Mouse (Mus musculus): ENCODE measurements around the gene Tmtc2. TPM values are rescaled to one million over a fixed set of nuclear protein-coding genes. Genes with fewer than 3 reads are reported as not detected.

Gene Tmtc2
- total and polyA plus RNA-seq, 2 experiments from 2014 or later: 1.5 to 4.5 TPM

- DNase-seq (ENCODE audit: low spot score) (no peak), ATAC-seq (ENCODE audit: insufficient read depth, low read depth) (no peak)
- Histone ChIP-seq H3K9ac (replicated peaks; ENCODE audit: low read depth, low read length) (no peak overlapping the region), H3K27me3 (ENCODE audit: control insufficient read depth, insufficient read depth, low read length) (no peaks in the 10 kb centered on the region), H3K27ac (ENCODE audit: low read depth) (no peak overlapping the region), H3K4me2 (ENCODE audit: low read depth, low read length) (no peak overlapping the region), H3K36me3 (replicated peaks; ENCODE audit: control insufficient read depth, insufficient read depth, low read length) (no peaks in the 10 kb centered on the region), H3K4me3 (ENCODE audit: low read depth, low read length) (no peak overlapping the region), H3K4me1 (ENCODE audit: control insufficient read depth, insufficient read depth) (no peaks in the 10 kb centered on the region), H3K9me3 (replicated peaks; ENCODE audit: control insufficient read depth, low read length) (no peaks in the 10 kb centered on the region)
- WGBS: 74% methylated on average over 1 of the region's 1 CpGs
- TF ChIP-seq EP300 (IDR thresholded peaks at IDR 0.05; ENCODE audit: low read depth): no peak
These were observed 281.3 kb downstream of the Tmtc2 start for GRCm38 (mm10) chr10:105292961-105293360.

- Histone ChIP-seq H3K9me3 (replicated peaks; ENCODE audit: control insufficient read depth, low read length) (no peaks in the 10 kb centered on the region), H3K36me3 (replicated peaks; ENCODE audit: control insufficient read depth, insufficient read depth, low read length) (no peaks in the 10 kb centered on the region), H3K9ac (replicated peaks; ENCODE audit: low read depth, low read length) (no peak overlapping the region), H3K4me3 (ENCODE audit: low read depth, low read length) (no peak overlapping the region), H3K4me2 (ENCODE audit: low read depth, low read length) (no peak overlapping the region), H3K27ac (ENCODE audit: low read depth) (no peak overlapping the region), H3K27me3 (ENCODE audit: control insufficient read depth, insufficient read depth, low read length) (no peaks in the 10 kb centered on the region), H3K4me1 (ENCODE audit: control insufficient read depth, insufficient read depth) (peaks cover 3% of the 10 kb centered on the region; the same call in 1 of the 2 replicates)
- WGBS: 61% methylated on average over 2 of the region's 2 CpGs
- TF ChIP-seq EP300 (IDR thresholded peaks at IDR 0.05; ENCODE audit: low read depth) (no peak), CTCF (IDR thresholded peaks at IDR 0.05; ENCODE audit: low read depth) (no peak)
- no peak for DNase-seq (ENCODE audit: low spot score)
- no peak for ATAC-seq (ENCODE audit: insufficient read depth, low read depth)
These were observed 285.8 kb downstream of the Tmtc2 start for GRCm38 (mm10) chr10:105288472-105288871.

- 80% methylated on average over 3 of the region's 3 CpGs for WGBS
- no peak for ATAC-seq (ENCODE audit: insufficient read depth, low read depth)
These were observed 286.7 kb downstream of the Tmtc2 start for GRCm38 (mm10) chr10:105287575-105287974.

GRCm38 (mm10) chr10:105287064-105287463 lies 287.2 kb downstream of the Tmtc2 start:
- no peak overlapping the region for H3K27ac ChIP-seq (ENCODE audit: low read depth)
- no peaks in the 10 kb centered on the region for H3K36me3 ChIP-seq (replicated peaks; ENCODE audit: control insufficient read depth, insufficient read depth, low read length)
- peaks cover 3% of the 10 kb centered on the region; the same call in 1 of the 2 replicates for H3K4me1 ChIP-seq (ENCODE audit: control insufficient read depth, insufficient read depth)
- WGBS: 54% methylated on average over 7 of the region's 7 CpGs
- ATAC-seq (ENCODE audit: insufficient read depth, low read depth) (no peak), DNase-seq (ENCODE audit: low spot score) (no peak)
- no peak for TF ChIP-seq EP300 (IDR thresholded peaks at IDR 0.05; ENCODE audit: low read depth)
- TF ChIP-seq CTCF (IDR thresholded peaks at IDR 0.05; ENCODE audit: low read depth): no peak
- H3K4me3 ChIP-seq (ENCODE audit: low read depth, low read length): no peak overlapping the region
- H3K4me2 ChIP-seq (ENCODE audit: low read depth, low read length): no peak overlapping the region
- H3K27me3 ChIP-seq (ENCODE audit: control insufficient read depth, insufficient read depth, low read length): no peaks in the 10 kb centered on the region
- H3K9ac ChIP-seq (replicated peaks; ENCODE audit: low read depth, low read length): no peak overlapping the region
- no peaks in the 10 kb centered on the region for H3K9me3 ChIP-seq (replicated peaks; ENCODE audit: control insufficient read depth, low read length)

More at GRCm38 (mm10) chr10:105287575-105287974, 286.7 kb downstream of the Tmtc2 start:
- Histone ChIP-seq H3K9ac (replicated peaks; ENCODE audit: low read depth, low read length) (no peak overlapping the region), H3K27ac (ENCODE audit: low read depth) (no peak overlapping the region), H3K4me2 (ENCODE audit: low read depth, low read length) (no peak overlapping the region), H3K9me3 (replicated peaks; ENCODE audit: control insufficient read depth, low read length) (no peaks in the 10 kb centered on the region), H3K4me1 (ENCODE audit: control insufficient read depth, insufficient read depth) (peaks cover 3% of the 10 kb centered on the region; the same call in 1 of the 2 replicates), H3K36me3 (replicated peaks; ENCODE audit: control insufficient read depth, insufficient read depth, low read length) (no peaks in the 10 kb centered on the region), H3K27me3 (ENCODE audit: control insufficient read depth, insufficient read depth, low read length) (no peaks in the 10 kb centered on the region), H3K4me3 (ENCODE audit: low read depth, low read length) (no peak overlapping the region)
- no peak for TF ChIP-seq EP300 (IDR thresholded peaks at IDR 0.05; ENCODE audit: low read depth)
- no peak for TF ChIP-seq CTCF (IDR thresholded peaks at IDR 0.05; ENCODE audit: low read depth)
- DNase-seq (ENCODE audit: low spot score): no peak

- ATAC-seq (ENCODE audit: insufficient read depth, low read depth): no peak
- 67% methylated on average over 2 of the region's 2 CpGs for WGBS
- no peaks in the 10 kb centered on the region for H3K27me3 ChIP-seq (ENCODE audit: control insufficient read depth, insufficient read depth, low read length)
- H3K27ac ChIP-seq (ENCODE audit: low read depth): no peak overlapping the region
- DNase-seq (ENCODE audit: low spot score): no peak
- no peaks in the 10 kb centered on the region for H3K9me3 ChIP-seq (replicated peaks; ENCODE audit: control insufficient read depth, low read length)
- H3K4me3 ChIP-seq (ENCODE audit: low read depth, low read length): no peak overlapping the region
- peaks cover 3% of the 10 kb centered on the region; the same call in 1 of the 2 replicates for H3K4me1 ChIP-seq (ENCODE audit: control insufficient read depth, insufficient read depth)
- H3K9ac ChIP-seq (replicated peaks; ENCODE audit: low read depth, low read length): no peak overlapping the region
- no peak overlapping the region for H3K4me2 ChIP-seq (ENCODE audit: low read depth, low read length)
- no peaks in the 10 kb centered on the region for H3K36me3 ChIP-seq (replicated peaks; ENCODE audit: control insufficient read depth, insufficient read depth, low read length)
- TF ChIP-seq EP300 (IDR thresholded peaks at IDR 0.05; ENCODE audit: low read depth): no peak
- no peak for TF ChIP-seq CTCF (IDR thresholded peaks at IDR 0.05; ENCODE audit: low read depth)
These were observed 288.0 kb downstream of the Tmtc2 start for GRCm38 (mm10) chr10:105286221-105286620.

- TF ChIP-seq EP300 (IDR thresholded peaks at IDR 0.05; ENCODE audit: low read depth): no peak
- TF ChIP-seq CTCF (IDR thresholded peaks at IDR 0.05; ENCODE audit: low read depth): no peak
- H3K27ac ChIP-seq (ENCODE audit: low read depth): no peak overlapping the region
- whole genome bisulfite sequencing: 52% methylated on average over 6 of the region's 6 CpGs
- H3K4me2 ChIP-seq (ENCODE audit: low read depth, low read length): no peak overlapping the region
- H3K9ac ChIP-seq (replicated peaks; ENCODE audit: low read depth, low read length): no peak overlapping the region
- no peak for DNase-seq (ENCODE audit: low spot score)
- no peak for ATAC-seq (ENCODE audit: insufficient read depth, low read depth)
- peaks cover 3% of the 10 kb centered on the region; the same call in 1 of the 2 replicates for H3K4me1 ChIP-seq (ENCODE audit: control insufficient read depth, insufficient read depth)
- no peak overlapping the region for H3K4me3 ChIP-seq (ENCODE audit: low read depth, low read length)
- no peaks in the 10 kb centered on the region for H3K27me3 ChIP-seq (ENCODE audit: control insufficient read depth, insufficient read depth, low read length)
- H3K9me3 ChIP-seq (replicated peaks; ENCODE audit: control insufficient read depth, low read length): no peaks in the 10 kb centered on the region
- H3K36me3 ChIP-seq (replicated peaks; ENCODE audit: control insufficient read depth, insufficient read depth, low read length): no peaks in the 10 kb centered on the region
These were observed 290.1 kb downstream of the Tmtc2 start for GRCm38 (mm10) chr10:105284171-105284570.
